Mouse (Mus musculus) hindbrain, embryonic 13.5 days (tissue): ENCODE measurements at regions not wholly inside any gene's neighbourhood (a gene's known extent, or its start where the extent isn't known, plus 50 kb on each side); places are given as distances from the start of the nearest gene placed in this dataset.

Experiments used
- ATAC-seq: fragments of 200-750 bp; cut with Nextera tagmentation; 2 replicates; pipeline ENCODE4 v1.8.0; 2017; ENCODE audit warnings: moderate TSS enrichment; ENCODE audit not compliant: low FRiP score
- H3K27ac ChIP-seq: fragments of 300-500 bp; sonication (generic); 2 replicates; pipeline ENCODE4 v1.5.1; 2015; ENCODE audit warnings: inconsistent platforms, mild to moderate bottlenecking, moderate library complexity
- H3K27me3 ChIP-seq: fragments of 300-500 bp; sonication (generic); 2 replicates; pipeline ENCODE4 v1.6.1; 2015; ENCODE audit warnings: mild to moderate bottlenecking, inconsistent platforms
- H3K36me3 ChIP-seq: fragments of 300-500 bp; sonication (generic); 2 replicates; pipeline ENCODE4 v1.6.1; 2015; ENCODE audit warnings: mild to moderate bottlenecking, inconsistent platforms
- H3K4me1 ChIP-seq: fragments of 300-500 bp; sonication (generic); replicated peaks from 2 replicates; pipeline ENCODE4 v1.6.1; 2015; ENCODE audit warnings: inconsistent platforms
- H3K4me2 ChIP-seq: fragments of 300-500 bp; sonication (generic); 2 replicates; pipeline ENCODE4 v1.6.1; 2015; ENCODE audit warnings: inconsistent platforms, mild to moderate bottlenecking, moderate library complexity
- H3K4me3 ChIP-seq: fragments of 300-500 bp; sonication (generic); 2 replicates; pipeline ENCODE4 v1.5.1; 2015; ENCODE audit warnings: mild to moderate bottlenecking, inconsistent platforms
- H3K9ac ChIP-seq: fragments of 300-500 bp; sonication (generic); 2 replicates; pipeline ENCODE4 v1.6.1; 2015; ENCODE audit warnings: mild to moderate bottlenecking, inconsistent platforms
- H3K9me3 ChIP-seq: fragments of 300-500 bp; sonication (generic); 2 replicates; pipeline ENCODE4 v1.6.1; 2016; ENCODE audit warnings: inconsistent platforms
- WGBS: fragments of 180-500 bp; shearing (Covaris S2); methylation state at CpG from one replicate; pipeline ENCODE4 v1.1.7; 2015; 5-methylcytosine and 5-hydroxymethylcytosine counted together

DNA sequence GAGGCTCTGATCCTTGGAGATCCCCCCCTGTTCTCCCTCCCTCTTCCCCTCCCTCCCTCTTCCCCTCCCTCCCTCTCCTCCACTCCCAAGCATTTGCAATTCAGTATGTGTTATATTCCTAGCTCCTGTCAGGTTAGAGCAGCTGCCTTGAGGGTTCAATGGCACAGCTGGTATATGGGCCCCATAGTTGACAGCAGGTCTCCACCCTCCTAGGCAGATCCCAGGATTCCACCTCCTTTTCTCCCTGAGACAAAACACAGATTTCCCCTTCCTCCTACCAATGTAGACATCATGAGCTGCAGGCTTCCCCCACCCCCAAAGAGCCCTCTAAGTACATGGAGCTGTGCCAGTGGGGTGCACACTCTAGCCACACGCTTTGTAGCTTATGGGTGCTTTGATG lies 137.8 kb downstream of the Unc5cl start:
- Histone ChIP-seq H3K9ac (no peak overlapping the region), H3K4me3 (no peak overlapping the region), H3K4me1 (no peaks in the 10 kb centered on the region), H3K27ac (no peak overlapping the region), H3K4me2 (no peak overlapping the region), H3K36me3 (no peaks in the 10 kb centered on the region), H3K9me3 (no peaks in the 10 kb centered on the region), H3K27me3 (no peaks in the 10 kb centered on the region)
- ATAC-seq, result no peak
- WGBS, result 63% methylated on average over 1 of the region's 1 CpGs

DNA sequence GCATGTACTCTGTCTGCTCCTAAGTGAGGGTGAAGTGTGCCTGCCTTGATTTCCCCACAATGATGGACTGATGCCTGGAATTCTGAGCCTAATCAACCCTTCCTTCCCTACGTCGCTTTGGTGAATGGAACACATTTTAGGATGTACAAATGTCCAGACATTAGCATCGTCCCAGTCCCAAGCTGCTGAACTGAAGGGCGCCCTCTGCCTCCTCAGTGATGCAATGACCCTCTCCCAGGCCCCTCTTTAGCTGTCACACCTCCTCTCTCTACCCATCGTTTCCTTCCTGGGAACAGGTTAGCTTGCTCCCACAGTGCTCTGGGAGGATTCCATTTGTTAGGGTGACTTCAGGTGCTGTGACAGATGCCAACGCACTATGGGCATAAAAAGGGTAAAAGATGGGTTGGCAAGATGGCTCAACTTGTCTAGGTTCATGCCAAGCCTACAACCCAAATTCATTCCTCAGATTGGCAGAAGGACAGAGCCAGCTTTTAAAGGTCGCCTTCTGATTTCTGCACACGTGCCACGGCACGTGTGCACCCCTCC lies 140.8 kb downstream of the Unc5cl start:
- Histone ChIP-seq H3K36me3 (no peaks in the 10 kb centered on the region), H3K27ac (no peak overlapping the region), H3K9me3 (no peaks in the 10 kb centered on the region), H3K27me3 (no peaks in the 10 kb centered on the region), H3K4me3 (no peak overlapping the region), H3K4me2 (no peak overlapping the region), H3K9ac (no peak overlapping the region), H3K4me1 (no peaks in the 10 kb centered on the region)
- WGBS, result 83% methylated on average over 10 of the region's 10 CpGs
- no peak for ATAC-seq

DNA sequence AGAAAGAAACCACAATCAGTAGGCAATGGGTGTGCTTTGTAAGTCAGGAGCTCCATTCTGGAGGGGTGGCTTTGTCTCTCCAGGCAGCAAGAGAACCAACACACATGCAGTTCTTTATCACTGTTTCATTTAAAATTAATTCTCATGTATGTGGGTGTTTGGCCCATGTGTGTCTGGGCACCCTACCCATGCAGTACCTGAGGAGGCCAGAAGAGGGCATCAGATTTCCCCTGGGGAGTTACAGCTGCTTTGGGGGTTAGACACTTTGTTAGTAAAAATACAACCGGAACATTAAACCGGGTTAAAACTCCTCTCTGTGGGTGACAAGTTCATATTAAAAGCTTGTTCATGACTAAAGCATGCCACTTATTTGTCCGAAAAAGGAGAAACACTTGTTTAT lies 141.7 kb downstream of the Unc5cl start:
- ATAC-seq, result no peak
- Histone ChIP-seq H3K4me1 (no peaks in the 10 kb centered on the region), H3K36me3 (no peaks in the 10 kb centered on the region), H3K4me3 (no peak overlapping the region), H3K9ac (no peak overlapping the region), H3K9me3 (no peaks in the 10 kb centered on the region), H3K4me2 (no peak overlapping the region), H3K27me3 (no peaks in the 10 kb centered on the region), H3K27ac (no peak overlapping the region)
- 83% methylated on average over 3 of the region's 3 CpGs for WGBS

DNA sequence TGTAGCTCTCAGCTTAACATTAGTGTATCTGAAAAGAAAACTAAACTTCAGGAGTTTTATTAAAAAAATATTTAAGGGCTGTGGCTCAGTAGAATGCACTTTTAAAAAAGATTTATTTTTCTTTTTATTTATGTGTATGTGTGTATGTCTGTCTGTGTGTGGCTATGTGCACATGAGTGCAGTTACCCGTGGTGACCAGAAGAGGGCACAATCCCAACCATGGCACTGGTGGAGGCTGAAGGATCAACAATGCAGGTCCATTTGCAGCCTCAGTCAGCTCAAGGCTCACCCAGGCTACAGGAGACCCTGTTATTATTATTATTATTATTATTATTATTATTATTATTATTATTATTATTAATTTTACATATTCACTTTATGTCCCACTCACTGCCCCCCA lies 142.6 kb downstream of the Unc5cl start:
- Histone ChIP-seq H3K9ac (no peak overlapping the region), H3K4me2 (no peak overlapping the region), H3K4me1 (0 out of 2 replicates have a peak, but pooled peaks cover 2% of the 10 kb centered on the region), H3K9me3 (no peaks in the 10 kb centered on the region), H3K27ac (no peak overlapping the region), H3K4me3 (no peak overlapping the region), H3K36me3 (no peaks in the 10 kb centered on the region), H3K27me3 (no peaks in the 10 kb centered on the region)
- 100% methylated on average over 1 of the region's 1 CpGs for WGBS
- no peak for ATAC-seq

DNA sequence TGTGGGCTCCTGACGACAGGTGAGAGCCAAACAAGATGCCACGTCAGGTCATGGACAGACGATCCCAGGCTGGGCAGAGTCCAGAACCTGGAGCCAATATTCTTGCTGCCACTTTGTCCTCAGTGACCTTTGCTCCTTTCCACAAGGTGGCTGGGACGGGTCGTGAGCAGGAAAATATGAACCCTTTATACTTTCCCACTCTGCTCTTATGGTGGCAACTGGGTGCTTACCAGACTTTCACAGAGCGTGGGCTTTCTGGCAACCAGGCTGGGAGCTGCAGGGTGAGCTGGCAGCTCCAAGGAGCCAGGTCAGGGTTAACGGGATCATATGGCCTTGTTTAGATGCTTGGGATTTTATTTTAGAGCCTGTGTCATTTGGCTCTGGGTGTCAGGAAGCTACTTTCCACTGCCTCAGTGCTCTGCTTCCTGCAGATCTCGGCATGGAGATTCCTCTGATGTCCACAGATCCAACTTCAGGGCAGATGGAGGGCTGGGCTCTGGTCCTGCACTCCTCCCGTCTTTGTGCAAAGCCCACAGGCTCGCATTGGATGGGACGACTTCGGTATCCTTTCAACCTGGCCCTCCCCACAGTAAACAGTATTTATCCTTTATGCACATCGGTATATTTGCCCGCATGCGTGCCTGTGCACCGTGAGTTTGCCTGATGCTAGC lies 143.9 kb downstream of the Unc5cl start:
- Histone ChIP-seq H3K27me3 (no peaks in the 10 kb centered on the region), H3K4me1 (peaks cover 5% of the 10 kb centered on the region; the same call in 1 of the 2 replicates), H3K4me3 (no peak overlapping the region), H3K9ac (no peak overlapping the region), H3K27ac (no peak overlapping the region), H3K4me2 (no peak overlapping the region), H3K9me3 (no peaks in the 10 kb centered on the region), H3K36me3 (no peaks in the 10 kb centered on the region)
- WGBS, result 89% methylated on average over 16 of the region's 16 CpGs
- ATAC-seq, result no peak

DNA sequence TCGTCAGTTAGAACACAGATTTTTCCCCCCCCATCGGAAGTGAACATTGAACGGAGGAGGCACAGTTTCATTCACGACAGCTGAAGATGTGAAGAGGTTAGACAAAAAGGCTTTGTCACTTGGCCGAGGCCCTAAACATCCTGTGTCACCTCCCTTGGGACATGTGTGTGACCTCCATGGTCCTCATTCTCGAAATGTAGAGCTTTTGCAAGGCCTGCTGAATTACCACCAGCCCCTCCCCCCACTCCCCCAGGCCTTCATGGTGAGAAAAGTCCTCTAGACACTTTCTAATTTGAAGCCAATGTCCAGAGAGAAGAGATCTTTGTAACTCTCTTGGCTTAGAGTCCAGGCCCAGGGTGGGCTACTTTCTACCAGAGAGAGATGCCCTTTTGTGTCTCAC lies 145.5 kb downstream of the Unc5cl start:
- 57% methylated on average over 6 of the region's 6 CpGs for WGBS
- H3K36me3 ChIP-seq, result no peaks in the 10 kb centered on the region
- no peak overlapping the region for H3K4me3 ChIP-seq
- no peaks in the 10 kb centered on the region for H3K27me3 ChIP-seq
- ATAC-seq, result no peak
- peaks cover 5% of the 10 kb centered on the region; the same call in 1 of the 2 replicates for H3K4me1 ChIP-seq
- H3K9me3 ChIP-seq, result no peaks in the 10 kb centered on the region
- H3K27ac ChIP-seq, result no peak overlapping the region
- H3K4me2 ChIP-seq, result no peak overlapping the region
- H3K9ac ChIP-seq, result no peak overlapping the region

DNA sequence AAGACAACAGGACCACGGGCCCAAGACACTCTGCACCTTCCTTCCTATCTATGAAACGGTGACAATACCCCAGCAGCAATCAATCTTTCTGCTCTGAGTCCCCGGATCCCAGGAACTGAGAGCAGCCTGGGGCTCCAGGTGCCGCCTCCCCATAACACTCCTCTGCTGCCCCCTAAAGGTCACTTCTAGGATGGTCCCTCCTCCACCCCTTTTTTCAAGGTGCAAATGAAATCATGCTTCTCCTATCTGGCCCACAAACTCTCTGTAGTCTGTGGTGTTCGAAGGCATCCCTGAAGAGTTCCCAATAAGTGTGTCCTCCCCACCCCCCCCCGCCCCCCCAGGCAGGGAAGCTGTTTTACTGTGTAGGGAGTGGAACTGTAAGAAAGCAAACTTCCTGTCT lies 147.9 kb downstream of the Unc5cl start:
- Histone ChIP-seq H3K27me3 (no peaks in the 10 kb centered on the region), H3K4me3 (no peak overlapping the region), H3K4me2 (no peak overlapping the region), H3K36me3 (no peaks in the 10 kb centered on the region), H3K9me3 (no peaks in the 10 kb centered on the region), H3K4me1 (peaks cover 5% of the 10 kb centered on the region; the same call in 1 of the 2 replicates), H3K27ac (no peak overlapping the region), H3K9ac (no peak overlapping the region)
- WGBS, result 7% methylated on average over 6 of the region's 6 CpGs
- ATAC-seq, result peak; percentile 60

DNA sequence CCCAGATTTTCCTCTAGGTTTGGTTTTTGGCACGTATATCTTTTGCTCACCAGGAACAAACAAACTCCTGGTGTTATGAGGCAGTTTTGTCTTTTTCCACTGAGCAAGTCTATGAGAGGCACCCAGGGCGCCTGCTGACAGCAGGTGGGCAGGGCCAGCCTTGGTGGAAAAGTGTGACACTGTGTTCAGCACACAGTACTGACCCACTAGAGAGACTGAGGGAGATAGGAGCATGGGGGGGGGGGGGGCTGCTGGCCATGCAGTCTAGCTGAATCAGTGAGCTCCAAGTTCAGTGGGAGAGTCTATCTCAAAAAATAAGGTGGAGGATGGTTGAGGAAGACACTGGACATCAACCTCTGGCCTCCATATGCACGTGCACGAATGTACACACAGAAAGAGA lies 152.1 kb downstream of the Unc5cl start:
- no peak overlapping the region for H3K27ac ChIP-seq
- whole genome bisulfite sequencing, result 94% methylated on average over 4 of the region's 4 CpGs
- no peak for ATAC-seq
- no peaks in the 10 kb centered on the region for H3K9me3 ChIP-seq
- H3K36me3 ChIP-seq, result no peaks in the 10 kb centered on the region
- no peaks in the 10 kb centered on the region for H3K27me3 ChIP-seq
- H3K4me1 ChIP-seq, result peaks cover 5% of the 10 kb centered on the region; the same call in 1 of the 2 replicates
- no peak overlapping the region for H3K4me3 ChIP-seq
- no peak overlapping the region for H3K9ac ChIP-seq
- H3K4me2 ChIP-seq, result no peak overlapping the region

DNA sequence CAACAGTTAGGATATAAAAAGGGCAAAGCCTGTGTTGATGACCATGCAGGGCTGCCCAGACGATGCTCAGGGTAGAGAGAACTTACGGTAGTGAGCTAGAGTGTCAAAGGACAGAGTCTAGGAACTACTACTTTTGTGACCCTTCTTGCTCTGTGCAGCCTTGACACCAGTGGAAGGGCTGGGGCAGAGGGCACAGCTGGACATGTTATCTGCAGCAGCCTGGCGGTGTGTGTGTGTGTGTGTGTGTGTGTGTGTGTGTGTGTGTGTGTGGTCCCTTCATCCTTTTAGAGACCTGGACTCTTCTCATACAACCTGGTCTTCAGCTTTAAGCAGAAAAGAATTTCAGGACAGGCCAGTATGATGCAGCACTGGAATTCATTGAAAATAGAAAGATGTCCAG lies 153.6 kb downstream of the Unc5cl start:
- Histone ChIP-seq H3K27ac (no peak overlapping the region), H3K9me3 (no peaks in the 10 kb centered on the region), H3K4me2 (no peak overlapping the region), H3K27me3 (no peaks in the 10 kb centered on the region), H3K4me3 (no peak overlapping the region), H3K4me1 (peaks cover 3% of the 10 kb centered on the region; the same call in 1 of the 2 replicates), H3K9ac (no peak overlapping the region), H3K36me3 (no peaks in the 10 kb centered on the region)
- no peak for ATAC-seq
- 73% methylated on average over 3 of the region's 3 CpGs for WGBS

DNA sequence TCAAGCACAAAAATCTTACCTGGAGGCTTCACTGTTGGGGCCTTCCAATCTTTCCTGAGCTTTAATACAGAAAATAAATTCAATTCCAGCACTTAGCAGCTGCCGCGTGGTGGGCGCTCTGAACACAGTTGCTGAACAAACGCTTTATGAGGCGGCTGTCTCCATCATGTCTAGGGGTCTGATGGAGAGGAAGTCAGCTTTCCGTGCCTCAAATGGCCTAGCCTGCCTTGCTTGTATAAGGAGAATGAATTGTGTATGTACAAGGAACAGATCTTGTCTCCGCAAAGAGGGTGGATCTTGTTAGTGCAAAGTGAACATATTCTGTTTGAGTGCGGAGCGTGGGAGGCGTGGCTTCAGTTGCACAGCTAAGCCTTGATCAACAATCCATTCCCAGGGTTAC lies 155.4 kb downstream of the Unc5cl start:
- Histone ChIP-seq H3K27ac (no peak overlapping the region), H3K9ac (no peak overlapping the region), H3K9me3 (0 out of 2 replicates have a peak, but pooled peaks cover 7% of the 10 kb centered on the region), H3K4me3 (no peak overlapping the region), H3K4me1 (peaks cover 3% of the 10 kb centered on the region; the same call in 1 of the 2 replicates), H3K36me3 (no peaks in the 10 kb centered on the region; the same call in 1 of the 2 replicates), H3K4me2 (no peak overlapping the region), H3K27me3 (no peaks in the 10 kb centered on the region)
- WGBS, result 84% methylated on average over 10 of the region's 10 CpGs
- no peak for ATAC-seq

DNA sequence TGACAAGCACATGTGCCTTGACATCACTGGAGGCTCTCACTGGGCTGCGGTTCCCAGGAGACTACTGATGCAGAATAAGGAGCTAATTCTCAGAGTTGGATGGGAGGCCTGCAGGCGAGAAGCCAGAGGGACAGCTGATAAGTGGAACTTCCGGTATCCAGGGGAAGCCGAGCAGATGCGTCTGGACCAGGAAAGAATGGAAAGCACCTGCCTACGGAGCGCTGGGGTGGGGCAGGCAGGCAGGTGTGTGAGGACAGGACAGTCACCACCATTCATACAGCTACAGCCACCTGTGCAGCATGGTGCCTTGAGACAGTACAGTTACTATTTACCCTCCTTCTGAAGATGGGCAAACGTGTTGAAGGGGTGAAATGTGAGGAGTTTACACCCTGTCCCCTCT lies 156.1 kb downstream of the Unc5cl start:
- 0 out of 2 replicates have a peak, but pooled peaks cover 7% of the 10 kb centered on the region for H3K9me3 ChIP-seq
- no peaks in the 10 kb centered on the region; the same call in 1 of the 2 replicates for H3K36me3 ChIP-seq
- no peak overlapping the region for H3K9ac ChIP-seq
- H3K4me1 ChIP-seq, result peaks cover 3% of the 10 kb centered on the region; the same call in 1 of the 2 replicates
- no peaks in the 10 kb centered on the region for H3K27me3 ChIP-seq
- H3K4me2 ChIP-seq, result no peak overlapping the region
- ATAC-seq, result no peak
- 73% methylated on average over 8 of the region's 8 CpGs for WGBS
- H3K27ac ChIP-seq, result no peak overlapping the region
- no peak overlapping the region for H3K4me3 ChIP-seq

DNA sequence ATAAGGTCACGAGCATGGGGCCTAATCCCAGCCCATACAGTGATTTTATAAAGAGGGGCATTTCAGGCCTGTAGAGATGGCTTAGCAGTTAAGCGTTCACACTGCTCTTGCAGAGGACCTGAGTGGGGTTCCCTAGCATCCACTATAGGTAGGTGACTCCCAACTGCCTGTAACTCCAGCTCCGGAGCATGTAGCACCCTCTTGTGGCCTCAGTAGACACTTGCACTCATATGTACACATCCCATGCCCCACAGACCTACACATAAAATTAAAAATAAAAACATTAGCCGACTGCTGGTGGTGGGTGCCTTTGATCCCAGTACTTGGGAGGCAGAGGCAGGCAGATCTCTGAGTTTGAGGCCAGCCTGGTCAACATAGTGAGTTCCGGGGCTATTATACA lies 158.8 kb downstream of the Unc5cl start:
- ATAC-seq, result no peak
- Histone ChIP-seq H3K9me3 (0 out of 2 replicates have a peak, but pooled peaks cover 7% of the 10 kb centered on the region), H3K4me2 (no peak overlapping the region), H3K9ac (no peak overlapping the region), H3K27ac (no peak overlapping the region), H3K4me1 (0 out of 2 replicates have a peak, but pooled peaks cover 3% of the 10 kb centered on the region), H3K36me3 (no peaks in the 10 kb centered on the region; the same call in 1 of the 2 replicates), H3K4me3 (no peak overlapping the region), H3K27me3 (no peaks in the 10 kb centered on the region)
- 92% methylated on average over 5 of the region's 5 CpGs for WGBS

DNA sequence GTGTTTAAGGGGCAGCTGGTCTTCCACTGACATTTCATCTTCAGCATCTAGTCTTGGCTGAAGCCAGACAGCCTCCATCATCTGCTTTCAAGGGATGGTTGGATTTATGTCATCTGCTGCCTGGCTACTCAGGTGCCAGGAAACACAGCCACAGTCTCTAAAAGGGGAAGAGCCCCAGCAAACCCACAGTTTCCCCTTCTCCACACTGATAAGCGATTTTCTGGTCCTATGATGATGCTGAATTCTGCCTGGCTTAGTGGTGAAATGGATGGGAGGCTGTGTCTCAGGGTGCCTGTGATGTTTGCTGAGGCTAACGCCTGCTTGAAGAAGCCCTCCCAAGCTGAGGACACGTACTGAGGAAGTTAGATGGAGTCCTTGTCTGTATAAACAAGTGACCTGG lies 160.5 kb downstream of the Unc5cl start:
- Histone ChIP-seq H3K4me1 (0 out of 2 replicates have a peak, but pooled peaks cover 3% of the 10 kb centered on the region), H3K27me3 (no peaks in the 10 kb centered on the region), H3K27ac (no peak overlapping the region), H3K4me2 (no peak overlapping the region), H3K36me3 (no peaks in the 10 kb centered on the region; the same call in 1 of the 2 replicates), H3K9ac (no peak overlapping the region), H3K4me3 (no peak overlapping the region), H3K9me3 (0 out of 2 replicates have a peak, but pooled peaks cover 7% of the 10 kb centered on the region)
- 84% methylated on average over 3 of the region's 3 CpGs for WGBS
- ATAC-seq, result no peak
